Mouse (Mus musculus) forebrain, embryonic 16.5 days (tissue): Measurements from ENCODE around the gene Inhbc. TPM values are rescaled to one million over a fixed set of nuclear protein-coding genes. Genes with fewer than 3 reads are reported as not detected.

ENCODE experiments used
- ATAC-seq: fragments of 200-750 bp; cut with Nextera tagmentation; 2 replicates; pipeline ENCODE4 v1.8.0; 2017; ENCODE audit warnings: mild to moderate bottlenecking, moderate library complexity
- H3K27ac ChIP-seq: fragments of 300-500 bp; sonication (generic); 2 replicates; pipeline ENCODE4 v1.5.1; 2014; ENCODE audit warnings: low read length, control low read depth
- H3K27me3 ChIP-seq: fragments of 300-500 bp; sonication (generic); replicated peaks from 2 replicates; pipeline ENCODE4 v1.6.1; 2014; ENCODE audit warnings: low read length; ENCODE audit not compliant: control insufficient read depth, insufficient read depth
- H3K36me3 ChIP-seq: fragments of 300-500 bp; sonication (generic); 2 replicates; pipeline ENCODE4 v1.6.1; 2014; ENCODE audit not compliant: control insufficient read depth, insufficient read depth
- H3K4me1 ChIP-seq: fragments of 300-500 bp; sonication (generic); replicated peaks from 2 replicates; pipeline ENCODE4 v1.6.1; 2014; ENCODE audit warnings: low read length; ENCODE audit not compliant: control insufficient read depth, insufficient read depth
- H3K4me2 ChIP-seq: fragments of 300-500 bp; sonication (generic); 2 replicates; pipeline ENCODE4 v1.6.1; 2014; ENCODE audit warnings: mild to moderate bottlenecking, low read length, control low read depth
- H3K4me3 ChIP-seq: fragments of 300-500 bp; sonication (generic); replicated peaks from 2 replicates; pipeline ENCODE4 v1.5.1; 2014; ENCODE audit warnings: mild to moderate bottlenecking, low read length, control low read depth
- H3K9ac ChIP-seq: fragments of 300-500 bp; sonication (generic); replicated peaks from 2 replicates; pipeline ENCODE4 v1.6.1; 2014; ENCODE audit warnings: low read depth, low read length, control low read depth
- H3K9me3 ChIP-seq: fragments of 300-500 bp; sonication (generic); 2 replicates; pipeline ENCODE4 v1.6.1; 2016; ENCODE audit warnings: low read length; ENCODE audit not compliant: control insufficient read depth
- WGBS: fragments of 180-500 bp; shearing (Covaris S2); extraction: QIAGEN DNeasy Blood & Tissue Kit; methylation state at CpG from one replicate; pipeline ENCODE4 v1.1.7; 2014; 5-methylcytosine and 5-hydroxymethylcytosine counted together
- polyA plus RNA-seq: library from polyadenylated mRNA; unstranded; fragments of >200 nt; fragmentation: Nextera tagmentation; extraction: Ambion mirVana; gene quantifications from 2 replicates; pipeline ENCODE4 v1.2.1, GENCODE M21; 2015

The Inhbc gene
- polyA plus RNA-seq, 1 experiment from 2014 or later: not detected

DNA sequence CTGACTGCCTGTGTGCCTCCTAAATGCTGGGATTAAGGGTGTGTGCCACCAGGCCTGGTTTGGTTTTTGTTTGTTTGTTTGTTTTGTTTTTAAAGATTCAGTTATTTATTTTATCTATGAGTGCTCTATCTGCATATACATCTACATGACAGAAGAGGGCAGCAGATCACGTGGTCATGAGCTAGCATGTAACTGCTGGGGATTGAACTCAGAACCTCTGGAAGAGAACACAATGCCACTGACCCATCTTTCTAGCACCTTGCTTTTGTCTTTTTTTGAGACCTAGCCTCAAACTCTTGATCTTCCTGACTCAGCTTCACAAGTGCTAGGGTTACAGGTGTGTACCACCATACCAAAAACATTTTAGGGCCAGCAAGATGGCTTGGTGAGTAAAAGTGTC lies 35.0 kb downstream of the Inhbc start:
- no peak overlapping the region for H3K27ac ChIP-seq
- ATAC-seq: no peak
- no peaks in the 10 kb centered on the region for H3K9me3 ChIP-seq
- H3K27me3 ChIP-seq: 0 out of 2 replicates have a peak, but pooled peaks cover 4% of the 10 kb centered on the region
- no peaks in the 10 kb centered on the region for H3K36me3 ChIP-seq
- no peak overlapping the region for H3K4me3 ChIP-seq
- no peak overlapping the region for H3K9ac ChIP-seq
- 76% methylated on average over 1 of the region's 1 CpGs for WGBS
- peaks cover 21% of the 10 kb centered on the region for H3K4me1 ChIP-seq
- H3K4me2 ChIP-seq: no peak overlapping the region

DNA sequence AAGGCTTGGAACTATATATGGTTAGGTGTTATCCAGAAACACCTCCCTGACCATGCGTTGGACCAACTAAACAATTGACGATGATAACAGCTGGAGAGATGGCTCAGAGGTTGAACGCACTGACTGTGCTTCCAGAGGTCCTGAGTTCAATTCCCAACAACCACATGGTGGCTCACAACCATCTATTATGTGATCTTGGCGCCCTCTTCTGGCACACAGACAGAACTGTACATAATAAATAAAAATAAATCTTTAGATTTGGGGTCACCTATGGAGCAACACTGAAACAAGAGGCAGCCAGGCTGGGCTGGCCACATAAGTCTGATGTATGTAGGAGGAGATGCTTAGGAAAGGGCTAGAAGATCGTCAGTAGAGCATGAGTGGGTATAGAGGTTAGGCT lies 37.1 kb downstream of the Inhbc start:
- Histone ChIP-seq H3K27ac (no peak overlapping the region), H3K4me1 (peaks cover 4% of the 10 kb centered on the region), H3K9ac (no peak overlapping the region), H3K36me3 (no peaks in the 10 kb centered on the region), H3K4me3 (no peak overlapping the region), H3K4me2 (no peak overlapping the region), H3K9me3 (no peaks in the 10 kb centered on the region), H3K27me3 (peaks cover 12% of the 10 kb centered on the region)
- WGBS: 72% methylated on average over 5 of the region's 5 CpGs
- ATAC-seq: no peak

DNA sequence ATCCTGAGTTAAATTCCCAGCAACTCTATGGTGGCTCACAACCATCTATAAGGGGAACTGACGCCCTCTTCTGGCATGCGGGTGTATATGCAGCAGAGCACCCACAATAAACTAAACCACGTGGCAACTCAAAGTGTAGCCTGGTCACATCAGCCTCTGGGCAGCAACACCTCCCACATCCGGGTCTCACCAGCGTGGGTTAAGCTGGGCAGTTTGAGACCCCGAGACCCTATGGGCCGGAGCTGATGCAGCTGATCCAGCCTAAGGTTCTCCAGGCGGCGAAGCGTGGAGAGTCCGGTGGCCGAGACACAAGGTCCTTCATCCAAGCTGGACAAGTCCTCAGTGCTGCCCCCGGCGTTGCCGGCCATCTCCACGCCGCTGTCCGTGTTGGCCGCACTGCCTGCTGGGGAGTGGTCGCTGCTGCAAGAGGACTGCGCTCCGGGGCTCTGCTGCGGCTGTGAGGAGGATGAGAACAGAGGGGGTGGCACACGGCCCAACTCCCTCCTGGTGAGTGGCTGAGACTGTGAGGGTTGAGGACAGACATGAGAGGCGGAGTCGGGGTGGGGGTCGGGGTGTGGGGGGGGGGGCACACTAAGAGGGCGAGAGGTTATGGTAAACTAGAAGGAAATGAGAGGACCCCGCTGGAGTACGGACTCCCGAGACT lies 37.9 kb downstream of the Inhbc start:
- H3K4me3 ChIP-seq: peak overlapping the region; percentile 30
- peak overlapping the region; percentile 36; the same call in 1 of the 2 replicates for H3K9ac ChIP-seq
- WGBS: 27% methylated on average over 29 of the region's 31 CpGs
- H3K27ac ChIP-seq: no peak overlapping the region
- no peaks in the 10 kb centered on the region for H3K36me3 ChIP-seq
- H3K4me2 ChIP-seq: peak overlapping the region; percentile 46
- peak; percentile 34; the same call in 1 of the 2 replicates for ATAC-seq
- peaks cover 19% of the 10 kb centered on the region for H3K27me3 ChIP-seq
- peaks cover 4% of the 10 kb centered on the region for H3K4me1 ChIP-seq
- H3K9me3 ChIP-seq: no peaks in the 10 kb centered on the region; the same call in 1 of the 2 replicates

DNA sequence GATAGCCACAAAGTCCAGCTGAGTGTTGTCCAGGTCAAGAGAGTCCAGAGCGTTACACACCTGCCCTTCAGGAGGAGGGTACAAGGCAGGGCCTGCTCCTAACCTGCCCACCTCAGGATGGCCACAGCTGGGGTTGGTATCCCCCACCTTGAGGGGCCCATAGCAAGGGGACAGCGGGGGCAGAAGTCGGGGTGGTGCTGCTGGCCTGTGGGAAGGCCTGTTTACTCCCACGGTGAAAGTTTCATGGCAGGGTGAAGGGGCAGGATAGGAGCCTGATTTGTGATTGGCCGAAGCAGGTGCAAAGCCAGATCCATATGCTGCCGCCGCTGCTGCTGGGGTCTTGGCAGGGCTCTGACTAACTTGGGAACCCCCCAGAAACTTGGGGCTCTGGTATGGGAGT lies 40.0 kb downstream of the Inhbc start:
- no peak overlapping the region for H3K4me3 ChIP-seq
- peaks cover 11% of the 10 kb centered on the region for H3K4me1 ChIP-seq
- H3K27me3 ChIP-seq: peaks cover 28% of the 10 kb centered on the region
- H3K36me3 ChIP-seq: no peaks in the 10 kb centered on the region
- no peak overlapping the region for H3K4me2 ChIP-seq
- no peak overlapping the region for H3K9ac ChIP-seq
- peaks cover 2% of the 10 kb centered on the region; the same call in 1 of the 2 replicates for H3K9me3 ChIP-seq
- ATAC-seq: no peak
- 82% methylated on average over 7 of the region's 7 CpGs for WGBS
- no peak overlapping the region for H3K27ac ChIP-seq

DNA sequence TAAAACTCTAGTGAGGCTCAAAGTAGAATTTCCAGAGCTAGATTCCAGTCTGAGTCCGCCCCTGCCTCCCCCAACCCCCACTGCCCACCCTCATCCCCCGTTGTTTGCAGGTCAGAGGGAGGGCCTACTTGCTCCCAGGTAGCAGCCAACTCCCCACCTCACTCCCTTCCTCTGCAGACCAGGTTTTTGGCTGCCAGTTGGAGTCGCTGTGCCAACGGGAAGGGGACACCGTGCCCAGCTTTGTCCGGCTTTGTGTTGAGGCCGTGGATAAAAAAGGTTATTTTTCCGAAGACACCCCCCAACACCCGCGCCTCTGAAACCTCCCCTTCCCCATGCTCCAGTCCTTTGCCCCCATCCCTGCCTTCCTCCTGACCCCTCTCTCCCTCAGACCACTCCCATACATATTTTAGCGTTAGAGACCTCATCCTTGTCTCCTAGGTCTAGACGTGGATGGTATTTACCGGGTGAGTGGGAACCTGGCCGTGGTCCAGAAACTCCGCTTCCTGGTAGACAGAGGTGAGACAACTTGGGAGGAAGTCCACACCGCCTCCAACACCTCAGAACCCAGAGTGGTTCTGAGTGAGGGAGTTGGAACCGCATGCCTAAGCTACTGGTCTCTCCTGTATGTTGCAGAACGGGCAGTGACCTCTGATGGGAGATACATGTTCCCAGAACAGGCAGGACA lies 42.6 kb downstream of the Inhbc start:
- no peak overlapping the region for H3K4me3 ChIP-seq
- WGBS: 41% methylated on average over 18 of the region's 18 CpGs
- no peak for ATAC-seq
- H3K27me3 ChIP-seq: peaks cover 43% of the 10 kb centered on the region
- H3K9ac ChIP-seq: no peak overlapping the region
- no peak overlapping the region for H3K4me2 ChIP-seq
- H3K36me3 ChIP-seq: no peaks in the 10 kb centered on the region
- no peak overlapping the region for H3K27ac ChIP-seq
- peaks cover 11% of the 10 kb centered on the region for H3K4me1 ChIP-seq
- H3K9me3 ChIP-seq: peaks cover 2% of the 10 kb centered on the region; the same call in 1 of the 2 replicates

DNA sequence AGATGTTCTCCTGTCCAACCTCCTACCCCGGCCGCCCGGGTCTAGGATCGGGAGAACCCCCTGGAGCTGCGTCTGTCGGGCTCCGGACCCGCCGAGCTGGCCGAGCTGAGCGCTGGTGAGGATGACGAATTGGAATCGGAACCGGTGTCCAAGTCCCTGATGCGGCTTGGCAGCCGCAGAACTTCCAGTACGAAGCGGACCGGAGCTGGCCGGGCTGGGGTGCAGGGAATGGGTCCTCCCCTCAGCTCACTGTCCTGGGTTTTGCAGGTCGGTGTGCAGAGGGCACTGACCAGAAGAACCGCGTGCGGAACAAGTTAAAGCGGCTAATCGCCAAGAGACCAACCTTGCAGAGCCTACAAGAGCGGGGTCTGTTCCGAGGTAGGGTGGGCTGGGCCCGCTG lies 43.4 kb downstream of the Inhbc start:
- 4% methylated on average over 29 of the region's 29 CpGs for WGBS
- Histone ChIP-seq H3K36me3 (no peaks in the 10 kb centered on the region), H3K4me2 (peak overlapping the region; percentile 39), H3K4me1 (peaks cover 7% of the 10 kb centered on the region), H3K9me3 (peaks cover 2% of the 10 kb centered on the region; the same call in 1 of the 2 replicates), H3K27ac (no peak overlapping the region), H3K27me3 (peaks cover 43% of the 10 kb centered on the region), H3K9ac (0 out of 2 replicates have a peak overlapping the region, but pooled peaks have one; percentile 12), H3K4me3 (peak overlapping the region; percentile 7)
- ATAC-seq: no peak

DNA sequence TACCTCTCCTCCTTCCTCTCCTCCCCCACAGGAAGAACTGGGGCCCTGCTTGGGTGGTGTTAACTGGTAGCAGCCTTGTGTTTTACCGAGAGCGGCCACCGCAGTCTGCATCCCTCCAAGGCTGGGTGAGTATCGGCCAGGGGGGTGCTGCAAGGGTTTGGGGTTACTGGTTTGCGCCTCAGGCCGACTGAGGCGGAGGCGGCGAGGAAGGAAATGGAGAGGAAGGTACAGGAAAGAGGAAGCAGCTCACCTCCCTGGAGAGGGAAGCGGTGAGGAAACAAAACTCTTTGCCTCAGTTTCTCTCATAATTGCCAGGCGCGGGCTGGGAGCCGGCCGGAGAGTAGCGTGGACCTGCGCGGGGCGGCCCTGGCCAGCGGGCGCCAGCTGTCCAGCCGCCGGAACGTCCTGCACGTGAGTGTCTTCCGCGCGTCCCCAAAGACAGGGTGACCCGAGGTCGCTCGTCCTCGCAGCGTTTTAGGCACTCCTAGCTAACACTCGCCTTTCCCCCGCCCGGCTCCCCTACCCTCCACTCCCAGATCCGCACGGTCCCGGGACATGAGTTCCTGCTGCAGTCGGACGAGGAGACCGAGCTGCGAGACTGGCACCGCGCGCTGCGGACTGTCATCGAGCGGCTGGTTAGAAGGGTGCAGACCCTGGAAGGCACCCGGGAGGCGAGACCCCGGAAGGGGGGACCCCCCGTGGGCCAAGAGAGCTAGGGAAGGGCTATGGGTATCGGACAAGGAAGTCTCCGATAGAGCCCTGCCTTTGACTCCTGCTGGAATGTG lies 44.0 kb downstream of the Inhbc start:
- Histone ChIP-seq H3K9me3 (peaks cover 2% of the 10 kb centered on the region; the same call in 1 of the 2 replicates), H3K36me3 (no peaks in the 10 kb centered on the region), H3K27me3 (peaks cover 45% of the 10 kb centered on the region), H3K4me1 (peaks cover 7% of the 10 kb centered on the region), H3K27ac (no peak overlapping the region), H3K4me3 (peak overlapping the region; percentile 7), H3K9ac (0 out of 2 replicates have a peak overlapping the region, but pooled peaks have one; percentile 12), H3K4me2 (peak overlapping the region; percentile 39)
- under 1% methylated on average over 54 of the region's 54 CpGs for WGBS
- no peak for ATAC-seq

DNA sequence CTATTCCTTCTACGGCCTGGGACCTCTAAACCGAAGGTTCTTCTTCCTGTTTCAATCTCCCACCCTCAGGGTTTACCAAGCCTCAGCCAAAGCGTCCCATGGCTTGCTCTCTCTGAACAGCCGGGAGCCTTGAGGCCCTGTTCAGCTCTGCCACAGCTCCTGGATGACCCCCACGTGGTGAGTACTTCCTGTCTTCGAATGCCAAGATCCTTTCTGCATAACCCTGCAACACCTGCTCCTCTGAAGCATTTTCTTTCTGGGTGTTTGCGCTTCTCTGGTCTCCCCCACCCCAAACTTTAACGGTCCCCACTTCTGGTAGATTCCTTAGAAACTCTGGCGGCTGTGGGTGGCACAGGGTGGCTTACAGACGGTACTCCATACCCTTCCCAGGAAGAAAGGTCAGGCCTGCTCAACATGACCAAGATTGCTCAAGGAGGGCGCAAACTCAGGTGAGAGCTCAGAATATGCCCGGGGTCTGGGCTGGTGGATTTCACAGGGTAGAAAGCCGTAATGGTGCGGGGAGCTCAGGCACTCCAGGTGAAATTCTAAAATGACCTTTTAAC lies 44.7 kb downstream of the Inhbc start:
- H3K27me3 ChIP-seq: peaks cover 45% of the 10 kb centered on the region
- H3K4me3 ChIP-seq: no peak overlapping the region
- no peaks in the 10 kb centered on the region for H3K36me3 ChIP-seq
- no peak overlapping the region for H3K9ac ChIP-seq
- H3K4me1 ChIP-seq: peaks cover 7% of the 10 kb centered on the region
- WGBS: 36% methylated on average over 14 of the region's 14 CpGs
- H3K4me2 ChIP-seq: no peak overlapping the region
- H3K9me3 ChIP-seq: peaks cover 2% of the 10 kb centered on the region; the same call in 1 of the 2 replicates
- no peak for ATAC-seq
- H3K27ac ChIP-seq: no peak overlapping the region

DNA sequence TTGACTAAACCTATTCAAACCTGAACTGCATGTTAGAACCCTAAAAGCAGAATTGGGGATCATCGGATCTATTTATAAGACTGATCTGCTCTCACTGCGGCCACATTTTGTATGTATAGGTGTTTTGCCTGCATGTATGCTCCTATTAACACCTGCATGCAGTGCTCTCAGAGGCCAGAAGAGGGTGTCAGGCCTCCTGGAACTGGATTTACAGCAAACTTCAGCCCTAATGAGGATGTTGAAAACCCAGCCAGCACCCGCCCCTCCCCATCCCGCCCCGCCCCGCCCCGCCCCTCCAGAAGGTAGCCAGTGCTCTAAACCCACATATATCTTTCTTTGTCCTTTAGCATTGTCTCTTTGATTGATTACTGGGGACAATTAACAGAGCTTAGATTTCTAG lies 45.7 kb downstream of the Inhbc start:
- 12% methylated on average over 7 of the region's 7 CpGs for WGBS
- H3K27me3 ChIP-seq: peaks cover 45% of the 10 kb centered on the region
- no peak for ATAC-seq

More for the DNA sequence above, 45.7 kb downstream of the Inhbc start:
- Histone ChIP-seq H3K4me3 (no peak overlapping the region), H3K9ac (no peak overlapping the region), H3K9me3 (peaks cover 2% of the 10 kb centered on the region; the same call in 1 of the 2 replicates), H3K36me3 (no peaks in the 10 kb centered on the region), H3K27ac (no peak overlapping the region), H3K4me1 (peaks cover 7% of the 10 kb centered on the region), H3K4me2 (no peak overlapping the region)
